13 mouse cellular contexts compared by ENCODE assay signal in the genomic region with DNA sequence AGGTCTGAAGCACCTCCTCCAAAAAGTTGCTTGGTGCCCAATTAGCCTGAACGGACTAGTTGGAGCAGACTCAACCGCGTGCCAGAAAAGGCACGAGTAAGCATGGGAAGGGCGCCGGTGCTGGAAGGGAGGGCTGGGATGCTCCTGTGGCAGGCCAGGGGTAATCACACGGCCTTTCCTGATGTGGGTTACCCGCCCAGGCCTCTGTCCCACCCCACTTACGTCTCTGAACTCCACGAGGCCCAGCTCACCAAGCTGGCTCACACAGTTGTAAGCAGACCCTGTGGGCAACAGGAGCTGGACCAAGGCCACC. TPM values are rescaled to one million over a fixed set of nuclear protein-coding genes. Genes with fewer than 3 reads are reported as not detected.
DNase-seq lines count a peak whose midpoint lies in the region; ATAC-seq and TF ChIP-seq lines count a peak whose summit lies in the region.
"Had no signal": no experiment of that assay in that cellular context is flagged by ENCODE, and none has a peak within 500 bp of the region (broad histone marks: within the 10 kb centered on the region; RNA-seq: fewer than 3 reads in every experiment).

No protein-coding gene starts in this region.

- peaks cover 9% of the 10 kb centered on the region; the same call in 1 of the 2 replicates for H3K27me3 ChIP-seq in hindbrain, embryonic 10.5 days (ENCODE audit: insufficient read depth, poor library complexity, severe bottlenecking)
- H3K27me3 ChIP-seq in hindbrain, embryonic 14.5 days (ENCODE audit: control insufficient read depth, insufficient read depth, low read length) = no peaks in the 10 kb centered on the region
- H3K27me3 ChIP-seq in neural tube, embryonic 13.5 days = no peaks in the 10 kb centered on the region
- H3K27me3 ChIP-seq in limb, embryonic 12.5 days = no peaks in the 10 kb centered on the region
- no peaks in the 10 kb centered on the region for H3K27me3 ChIP-seq in stomach, postnatal 0 days (ENCODE audit: control insufficient read depth, insufficient read depth, low read length)
- H3K27me3 ChIP-seq: CH12.LX had no signal

- WGBS in hindbrain, embryonic 10.5 days = 64% methylated on average over 10 of the region's 10 CpGs
- 74% methylated on average over 10 of the region's 10 CpGs for WGBS in hindbrain, embryonic 14.5 days
- WGBS in neural tube, embryonic 13.5 days = 63% methylated on average over 10 of the region's 10 CpGs
- 64% methylated on average over 10 of the region's 10 CpGs for WGBS in limb, embryonic 12.5 days
- WGBS in stomach, postnatal 0 days = 73% methylated on average over 10 of the region's 10 CpGs

- TF ChIP-seq EP300 in stomach, postnatal 0 days (optimal IDR thresholded peaks at IDR 0.05) = no peak

- peaks cover 37% of the 10 kb centered on the region for H3K36me3 ChIP-seq in hindbrain, embryonic 10.5 days
- peaks cover 15% of the 10 kb centered on the region for H3K36me3 ChIP-seq in hindbrain, embryonic 14.5 days (replicated peaks; ENCODE audit: control insufficient read depth, insufficient read depth)
- H3K36me3 ChIP-seq in neural tube, embryonic 13.5 days = peaks cover 20% of the 10 kb centered on the region
- peaks cover 53% of the 10 kb centered on the region for H3K36me3 ChIP-seq in limb, embryonic 12.5 days
- peaks cover 28% of the 10 kb centered on the region for H3K36me3 ChIP-seq in stomach, postnatal 0 days (ENCODE audit: control insufficient read depth, insufficient read depth, low read length)

- peaks cover 47% of the 10 kb centered on the region for H3K4me1 ChIP-seq in hindbrain, embryonic 10.5 days (replicated peaks)
- H3K4me1 ChIP-seq in hindbrain, embryonic 14.5 days (replicated peaks; ENCODE audit: control insufficient read depth, insufficient read depth, low read length) = 0 out of 2 replicates have a peak, but pooled peaks cover 3% of the 10 kb centered on the region
- peaks cover 32% of the 10 kb centered on the region for H3K4me1 ChIP-seq in neural tube, embryonic 13.5 days (replicated peaks)
- H3K4me1 ChIP-seq in limb, embryonic 12.5 days (replicated peaks) = peaks cover 34% of the 10 kb centered on the region
- H3K4me1 ChIP-seq in stomach, postnatal 0 days (replicated peaks; ENCODE audit: control insufficient read depth, insufficient read depth) = peaks cover 14% of the 10 kb centered on the region; the same call in 1 of the 2 replicates

- no peak for TF ChIP-seq CTCF in stomach, postnatal 0 days (IDR thresholded peaks at IDR 0.05; ENCODE audit: low read depth)

- H3K9ac ChIP-seq in hindbrain, embryonic 14.5 days = no peak overlapping the region
- 0 out of 2 replicates have a peak overlapping the region, but pooled peaks have one; percentile 17 for H3K9ac ChIP-seq in neural tube, embryonic 13.5 days
- H3K9ac ChIP-seq in limb, embryonic 12.5 days (replicated peaks) = no peak overlapping the region
- no peak overlapping the region for H3K9ac ChIP-seq in stomach, postnatal 0 days (ENCODE audit: low read length)

- H3K4me3 ChIP-seq in hindbrain, embryonic 10.5 days = no peak overlapping the region
- no peak overlapping the region for H3K4me3 ChIP-seq in hindbrain, embryonic 14.5 days (replicated peaks; ENCODE audit: low read length)
- no peak overlapping the region for H3K4me3 ChIP-seq in neural tube, embryonic 13.5 days
- 0 out of 2 replicates have a peak overlapping the region, but pooled peaks have one; percentile 3 for H3K4me3 ChIP-seq in limb, embryonic 12.5 days (replicated peaks)
- no peak overlapping the region for H3K4me3 ChIP-seq in stomach, postnatal 0 days (ENCODE audit: low read depth, low read length)

- no peak for ATAC-seq in hindbrain, embryonic 14.5 days (ENCODE audit: low FRiP score)
- no peak for ATAC-seq in neural tube, embryonic 13.5 days (ENCODE audit: low read depth)
- ATAC-seq in limb, embryonic 12.5 days (ENCODE audit: insufficient number of reproducible peaks, insufficient read depth, low FRiP score, low TSS enrichment, low read depth) = no peak
- no peak for ATAC-seq in stomach, postnatal 0 days (ENCODE audit: low FRiP score, low TSS enrichment)
- ATAC-seq in megakaryocyte-erythroid progenitor cell, adult 5-6 weeks (replicated peaks; ENCODE audit: low FRiP score, low TSS enrichment, poor library complexity, severe bottlenecking) = no peak

- H3K4me2 ChIP-seq in hindbrain, embryonic 14.5 days (replicated peaks) = no peak overlapping the region
- peak overlapping the region; percentile 64; the same call in 1 of the 2 replicates for H3K4me2 ChIP-seq in neural tube, embryonic 13.5 days
- peak overlapping the region; percentile 84 for H3K4me2 ChIP-seq in limb, embryonic 12.5 days
- H3K4me2 ChIP-seq in stomach, postnatal 0 days (replicated peaks; ENCODE audit: low read depth) = peak overlapping the region; percentile 81

- DNase-seq in hindbrain, embryonic 10.5 days (ENCODE audit: low spot score) = no peak
- no peak for DNase-seq in hindbrain, embryonic 14.5 days (ENCODE audit: low spot score)
- no peak for DNase-seq in neural tube, embryonic 10.5 days (ENCODE audit: extremely low spot score, low spot score)
- DNase-seq in stomach, postnatal 0 days (ENCODE audit: low spot score) = no peak
- DNase-seq in right cerebral cortex, postnatal 10 days (ENCODE audit: low spot score in 2 of 2) = no peak
- DNase-seq: cerebellum, postnatal 36 days; kidney, adult 2 months; right cerebral cortex, postnatal 25 days; thymus, adult 18-20 months had no signal

- no peaks in the 10 kb centered on the region for H3K9me3 ChIP-seq in hindbrain, embryonic 10.5 days
- H3K9me3 ChIP-seq in hindbrain, embryonic 14.5 days (ENCODE audit: control insufficient read depth, low read length) = no peaks in the 10 kb centered on the region
- H3K9me3 ChIP-seq in neural tube, embryonic 13.5 days = no peaks in the 10 kb centered on the region
- H3K9me3 ChIP-seq in limb, embryonic 12.5 days = no peaks in the 10 kb centered on the region
- no peaks in the 10 kb centered on the region for H3K9me3 ChIP-seq in stomach, postnatal 0 days (ENCODE audit: control insufficient read depth, low read length)

- H3K27ac ChIP-seq in hindbrain, embryonic 10.5 days = 0 out of 2 replicates have a peak overlapping the region, but pooled peaks have one; percentile 18
- H3K27ac ChIP-seq in hindbrain, embryonic 14.5 days = no peak overlapping the region
- no peak overlapping the region for H3K27ac ChIP-seq in neural tube, embryonic 13.5 days (replicated peaks)
- H3K27ac ChIP-seq in limb, embryonic 12.5 days = no peak overlapping the region
- no peak overlapping the region for H3K27ac ChIP-seq in stomach, postnatal 0 days (replicated peaks)

RNA-seq across cellular contexts. Expression of gene Tcirg1, which starts 2.6 kb away (rescaled TPM):
- polyA plus RNA-seq in hindbrain, embryonic 10.5 days (2016; fragmentation: Nextera tagmentation; extraction: Ambion mirVana) = 21.6 and 21.9 TPM in 2 replicates
- polyA plus RNA-seq in hindbrain, embryonic 14.5 days (2014; fragmentation: Nextera tagmentation; extraction: Ambion mirVana) = 11.6 and 13.3 TPM in 2 replicates
- polyA plus RNA-seq in neural tube, embryonic 13.5 days (2015; fragmentation: Nextera tagmentation; extraction: Ambion mirVana) = 18.4 and 18.9 TPM in 2 replicates
- polyA plus RNA-seq in limb, embryonic 12.5 days (2016; fragmentation: Nextera tagmentation; extraction: Ambion mirVana) = 41.3 and 47.0 TPM in 2 replicates
- polyA plus RNA-seq in stomach, postnatal 0 days (2015; fragmentation: Nextera tagmentation; extraction: Ambion mirVana) = 17.4 and 21.8 TPM in 2 replicates
- 27.6 and 37.7 TPM in 2 replicates for total RNA-seq in megakaryocyte-erythroid progenitor cell, adult 5-6 weeks (2014; fragmentation: Nextera tagmentation)
- 6.7 and 44.0 TPM in 2 replicates for total RNA-seq in megakaryocyte-erythroid progenitor cell, adult 5-6 weeks (2017)

RNA-seq across cellular contexts. Expression of gene Ndufs8, which starts 8.3 kb away (rescaled TPM):
- 241 and 279 TPM in 2 replicates for polyA plus RNA-seq in hindbrain, embryonic 10.5 days (2016; fragmentation: Nextera tagmentation; extraction: Ambion mirVana)
- polyA plus RNA-seq in hindbrain, embryonic 14.5 days (2014; fragmentation: Nextera tagmentation; extraction: Ambion mirVana) = 310 and 332 TPM in 2 replicates
- 286 and 302 TPM in 2 replicates for polyA plus RNA-seq in neural tube, embryonic 13.5 days (2015; fragmentation: Nextera tagmentation; extraction: Ambion mirVana)
- 242 and 257 TPM in 2 replicates for polyA plus RNA-seq in limb, embryonic 12.5 days (2016; fragmentation: Nextera tagmentation; extraction: Ambion mirVana)
- polyA plus RNA-seq in stomach, postnatal 0 days (2015; fragmentation: Nextera tagmentation; extraction: Ambion mirVana) = 277 and 284 TPM in 2 replicates
- total RNA-seq in megakaryocyte-erythroid progenitor cell, adult 5-6 weeks (2014; fragmentation: Nextera tagmentation) = 175 and 218 TPM in 2 replicates
- 54.3 and 59.0 TPM in 2 replicates for total RNA-seq in megakaryocyte-erythroid progenitor cell, adult 5-6 weeks (2017)

RNA-seq across cellular contexts. Expression of gene Aldh3b1, which starts 25.3 kb away (rescaled TPM):
- polyA plus RNA-seq in hindbrain, embryonic 10.5 days (2016; fragmentation: Nextera tagmentation; extraction: Ambion mirVana) = 0.71 and 0.81 TPM in 2 replicates
- polyA plus RNA-seq in hindbrain, embryonic 14.5 days (2014; fragmentation: Nextera tagmentation; extraction: Ambion mirVana) = 2.4 and 3.3 TPM in 2 replicates
- polyA plus RNA-seq in neural tube, embryonic 13.5 days (2015; fragmentation: Nextera tagmentation; extraction: Ambion mirVana) = 1.9 and 2.2 TPM in 2 replicates
- 0.60 and 0.65 TPM in 2 replicates for polyA plus RNA-seq in limb, embryonic 12.5 days (2016; fragmentation: Nextera tagmentation; extraction: Ambion mirVana)
- 1.8 and 2.2 TPM in 2 replicates for polyA plus RNA-seq in stomach, postnatal 0 days (2015; fragmentation: Nextera tagmentation; extraction: Ambion mirVana)
- 3.9 TPM in 1 of 2 replicates, not detected in the other for total RNA-seq in megakaryocyte-erythroid progenitor cell, adult 5-6 weeks (2014; fragmentation: Nextera tagmentation)
- not detected in 2 replicates for total RNA-seq in megakaryocyte-erythroid progenitor cell, adult 5-6 weeks (2017)

RNA-seq across cellular contexts. Expression of gene Unc93b1, which starts 30.7 kb away (rescaled TPM):
- 6.3 and 8.8 TPM in 2 replicates for polyA plus RNA-seq in hindbrain, embryonic 10.5 days (2016; fragmentation: Nextera tagmentation; extraction: Ambion mirVana)
- polyA plus RNA-seq in hindbrain, embryonic 14.5 days (2014; fragmentation: Nextera tagmentation; extraction: Ambion mirVana) = 9.7 and 10.4 TPM in 2 replicates
- 11.8 and 13.5 TPM in 2 replicates for polyA plus RNA-seq in neural tube, embryonic 13.5 days (2015; fragmentation: Nextera tagmentation; extraction: Ambion mirVana)
- 11.7 and 12.1 TPM in 2 replicates for polyA plus RNA-seq in limb, embryonic 12.5 days (2016; fragmentation: Nextera tagmentation; extraction: Ambion mirVana)
- 17.4 and 19.7 TPM in 2 replicates for polyA plus RNA-seq in stomach, postnatal 0 days (2015; fragmentation: Nextera tagmentation; extraction: Ambion mirVana)
- 9.1 and 10.4 TPM in 2 replicates for total RNA-seq in megakaryocyte-erythroid progenitor cell, adult 5-6 weeks (2014; fragmentation: Nextera tagmentation)
- 3.9 and 16.4 TPM in 2 replicates for total RNA-seq in megakaryocyte-erythroid progenitor cell, adult 5-6 weeks (2017)

RNA-seq across cellular contexts. Expression of gene Chka, which starts 52.7 kb away (rescaled TPM):
- polyA plus RNA-seq in hindbrain, embryonic 10.5 days (2016; fragmentation: Nextera tagmentation; extraction: Ambion mirVana) = 57.5 and 59.9 TPM in 2 replicates
- 54.7 and 60.8 TPM in 2 replicates for polyA plus RNA-seq in hindbrain, embryonic 14.5 days (2014; fragmentation: Nextera tagmentation; extraction: Ambion mirVana)
- polyA plus RNA-seq in neural tube, embryonic 13.5 days (2015; fragmentation: Nextera tagmentation; extraction: Ambion mirVana) = 51.5 and 54.6 TPM in 2 replicates
- polyA plus RNA-seq in limb, embryonic 12.5 days (2016; fragmentation: Nextera tagmentation; extraction: Ambion mirVana) = 55.7 and 62.8 TPM in 2 replicates
- 21.2 and 24.2 TPM in 2 replicates for polyA plus RNA-seq in stomach, postnatal 0 days (2015; fragmentation: Nextera tagmentation; extraction: Ambion mirVana)
- total RNA-seq in megakaryocyte-erythroid progenitor cell, adult 5-6 weeks (2014; fragmentation: Nextera tagmentation) = 23.0 and 23.5 TPM in 2 replicates
- 22.5 and 26.0 TPM in 2 replicates for total RNA-seq in megakaryocyte-erythroid progenitor cell, adult 5-6 weeks (2017)
